Mouse (Mus musculus): ENCODE data around the gene Calml3. TPM values are rescaled to one million over a fixed set of nuclear protein-coding genes. Genes with fewer than 3 reads are reported as not detected.

The Calml3 gene
- total RNA-seq, 2 experiments from 2014 or later: not detected

Other genes starting within 250 kb of the Calml3 start
- 1 to 10 TPM; 5.5 to 7.4 TPM for gene Fam208b, start 193.2 kb downstream of the Calml3 start, total RNA-seq (2021)
- 10 to 100 TPM; 11.1 to 14.2 TPM for gene Asb13, start 170.3 kb downstream of the Calml3 start, total RNA-seq (2021)
- not detected for gene Calm4, start 33.4 kb upstream of the Calml3 start, total RNA-seq (2021)
- gene Calm5, start 49.9 kb upstream of the Calml3 start, total RNA-seq (2021): not detected
- gene Net1, start 113.9 kb upstream of the Calml3 start, total RNA-seq (2021): 10 to 100 TPM; 33.7 to 42.7 TPM
- gene Tubal3, start 114.0 kb upstream of the Calml3 start, total RNA-seq (2021): not detected
- not detected for gene Ucn3, start 141.0 kb upstream of the Calml3 start, total RNA-seq (2021)
- gene Akr1c14, start 244.7 kb upstream of the Calml3 start, total RNA-seq (2021): 1 to 10 TPM; 1.5 to 1.9 TPM